Mouse (Mus musculus) G1E (cell line): ENCODE measurements around the gene Nos1ap.

Experiments
- CTCF ChIP-seq: IDR thresholded peaks from 2 replicates; pipeline ENCODE4 v1.5.1; 2012; ENCODE audit warnings: low read depth, low read length, inconsistent platforms, mixed read lengths
- GATA1 ChIP-seq: IDR thresholded peaks from 2 replicates; pipeline ENCODE4 v1.6.1; 2012; ENCODE audit warnings: borderline replicate concordance, low read length, inconsistent platforms, mixed read lengths

GRCm38 (mm10) chr1:170590531-170590930 lies 870 bp upstream of the Nos1ap start:
- TF ChIP-seq CTCF: no peak
- no peak for TF ChIP-seq GATA1
